Mouse (Mus musculus) urinary bladder, postnatal 36 days (tissue): ENCODE results near the gene Dpp9.
"Not testable (repeated sequence)": the region's sequence is repeated elsewhere in the genome, so short reads cannot be mapped to it uniquely, and the experiment has no call there.

Experiments
- DNase-seq, 2 experiments: peaks; one replicate each; pipeline ENCODE4 v3.0.0; 2022; ENCODE audit warnings: low spot score in 2 of 2, mixed read lengths in 1 of 2

The Dpp9 gene

GRCm38 (mm10) chr17:56218377-56219191, at the start of gene Dpp9:
TSS of gene Dpp9 (minus strand) at chr17:56218905.
- DNase-seq: peak; percentile 73 to 90

- DNase-seq: no peak
Measured at GRCm38 (mm10) chr17:56266271-56266670, 47.6 kb upstream of the Dpp9 start.

- DNase-seq: no peak
Measured at GRCm38 (mm10) chr17:56265869-56266268, 47.2 kb upstream of the Dpp9 start.

GRCm38 (mm10) chr17:56265011-56265410, 46.3 kb upstream of the Dpp9 start:
- DNase-seq: no peak

GRCm38 (mm10) chr17:56264020-56264419, 45.3 kb upstream of the Dpp9 start:
- peak; percentile 52 to 71 for DNase-seq

- no peak for DNase-seq
Measured at GRCm38 (mm10) chr17:56262645-56263094, 44.0 kb upstream of the Dpp9 start.

- no peak for DNase-seq
Measured at GRCm38 (mm10) chr17:56261166-56261565, 42.5 kb upstream of the Dpp9 start.

DNA sequence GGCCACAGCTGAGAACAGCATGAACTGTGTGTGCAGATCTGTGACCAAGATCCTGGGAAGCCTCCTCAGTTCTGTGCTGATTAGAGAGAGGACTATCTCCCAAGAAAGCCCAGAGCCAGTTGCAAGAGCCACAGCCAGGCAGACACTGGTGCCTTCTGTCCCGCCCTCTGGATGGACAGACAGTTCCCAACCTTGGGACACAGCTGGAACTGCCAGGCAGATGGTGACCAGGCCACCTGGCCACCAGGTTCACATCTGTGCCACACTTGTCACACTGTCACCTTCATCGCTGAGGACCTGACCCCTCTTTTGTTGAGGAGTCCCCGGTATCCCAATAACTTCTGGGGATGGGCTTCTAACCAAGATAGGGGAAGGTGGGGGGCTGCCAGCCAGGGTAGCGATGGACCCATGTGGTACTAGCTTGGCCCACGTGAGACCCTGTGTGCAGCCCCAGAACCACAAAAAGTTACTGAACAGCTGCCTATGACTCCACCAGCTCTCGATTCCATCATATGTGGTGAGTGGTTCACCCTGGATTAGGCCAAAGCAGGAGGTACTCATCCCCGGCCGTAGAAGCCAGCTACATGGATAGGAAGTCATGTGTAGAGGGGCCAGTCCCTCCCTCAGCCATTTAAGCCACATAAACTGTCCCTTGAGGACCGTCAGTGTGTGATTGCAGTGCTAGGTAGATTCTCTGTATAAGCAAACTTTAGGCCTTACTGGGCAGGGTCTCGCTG, 40.8 kb upstream of the Dpp9 start:
- DNase-seq: no peak

DNA sequence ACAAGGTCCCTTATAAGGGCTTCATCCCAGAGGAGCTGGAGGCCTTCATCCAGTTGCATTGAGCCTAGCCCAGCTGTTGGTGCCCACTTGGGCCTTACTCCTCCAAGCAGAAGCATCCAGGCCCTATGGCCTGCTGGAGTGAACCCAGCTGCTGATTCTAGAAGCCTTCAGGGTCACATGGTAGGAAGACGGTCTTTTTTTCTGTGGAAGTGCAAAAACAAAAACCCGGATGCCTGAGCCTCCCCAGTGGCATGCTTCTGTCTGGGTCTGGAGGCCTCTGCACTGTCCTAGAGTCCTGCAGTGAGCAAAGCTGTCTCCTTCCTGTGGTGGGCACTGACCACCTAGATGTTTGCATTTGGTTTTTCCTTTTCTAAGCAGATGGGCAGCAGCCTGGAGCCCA, 40.1 kb upstream of the Dpp9 start:
- DNase-seq: not testable (repeated sequence)

DNA sequence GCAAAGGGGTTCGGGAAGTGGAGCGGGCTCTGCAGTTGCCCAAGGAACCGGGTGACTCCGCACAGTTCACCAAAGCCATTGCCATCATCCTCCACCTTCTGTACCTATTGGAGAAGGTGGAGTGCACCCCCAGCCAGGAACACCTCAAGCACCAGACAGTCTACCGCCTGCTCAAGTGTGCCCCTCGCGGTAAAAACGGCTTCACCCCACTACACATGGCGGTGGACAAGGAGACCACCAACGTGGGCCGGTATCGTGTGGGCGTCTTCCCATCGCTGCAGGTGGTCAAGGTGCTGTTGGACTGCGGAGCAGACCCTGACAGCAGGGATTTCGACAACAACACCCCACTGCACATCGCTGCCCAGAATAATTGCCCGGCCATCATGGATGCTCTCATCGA, 39.6 kb upstream of the Dpp9 start:
- not testable (repeated sequence) for DNase-seq

DNA sequence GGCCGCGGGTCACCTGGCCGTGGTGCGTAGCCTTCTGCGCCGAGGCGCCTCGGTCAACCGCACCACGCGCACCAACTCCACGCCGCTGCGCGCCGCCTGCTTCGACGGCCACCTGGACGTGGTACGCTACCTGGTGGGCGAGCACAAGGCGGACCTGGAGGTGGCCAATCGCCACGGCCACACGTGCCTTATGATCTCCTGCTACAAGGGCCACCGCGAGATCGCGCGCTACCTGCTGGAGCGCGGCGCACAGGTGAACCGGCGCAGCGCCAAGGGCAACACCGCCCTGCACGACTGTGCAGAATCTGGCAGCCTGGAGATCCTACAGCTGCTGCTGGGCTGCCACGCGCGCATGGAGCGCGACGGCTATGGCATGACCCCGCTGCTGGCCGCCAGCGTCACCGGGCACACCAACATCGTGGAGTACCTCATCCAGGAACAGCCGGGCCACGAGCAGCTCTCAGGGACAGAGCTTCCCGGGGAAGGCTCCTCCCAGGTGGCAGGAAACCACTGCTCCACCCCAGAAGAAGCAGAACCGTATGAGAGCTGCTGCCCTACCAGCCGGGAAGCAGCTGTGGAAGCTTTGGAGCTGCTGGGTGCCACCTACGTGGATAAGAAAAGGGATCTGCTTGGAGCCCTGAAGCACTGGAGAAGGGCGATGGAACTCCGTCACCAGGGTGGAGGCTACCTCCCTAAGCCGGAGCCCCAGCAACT, 38.6 kb upstream of the Dpp9 start:
- DNase-seq: no peak

DNA sequence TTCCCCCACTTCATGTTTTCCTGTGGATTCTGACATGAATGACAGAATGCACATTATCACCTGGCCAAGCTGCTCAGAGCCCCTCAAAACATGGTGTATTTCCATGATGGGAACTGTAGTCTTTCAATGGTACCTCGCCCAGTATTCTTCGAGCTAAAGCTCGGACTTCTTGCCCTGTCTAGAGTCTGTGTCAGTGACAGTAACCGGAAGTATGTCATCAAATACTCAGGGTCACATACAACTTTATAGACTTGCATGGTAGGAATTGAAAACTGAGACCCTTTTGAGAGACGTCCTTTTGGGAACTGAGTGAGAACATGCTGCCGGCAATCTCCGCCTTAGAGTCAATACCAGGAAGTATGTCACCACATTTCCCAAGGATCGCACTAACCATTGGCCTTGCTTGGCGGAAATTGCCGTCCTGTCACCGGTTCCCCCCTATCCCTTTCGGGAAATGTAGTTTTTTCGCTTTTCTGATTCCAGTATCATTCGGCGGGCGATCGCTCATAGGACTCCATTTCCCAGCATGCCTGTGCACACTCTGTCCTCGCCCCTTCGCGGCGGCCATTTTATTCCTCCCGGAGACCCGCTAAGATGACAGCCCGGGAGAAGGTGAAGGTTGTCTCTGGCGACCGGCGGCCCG, 37.7 kb upstream of the Dpp9 start, which contains the start of gene Fem1a:
Gene Fem1a (plus strand): TSS at position 572 of the 643 bp plus-strand sequence.
- peak; percentile 82 to 92 for DNase-seq

GRCm38 (mm10) chr17:56255863-56256238, 37.1 kb upstream of the Dpp9 start:
- DNase-seq: peak; percentile 92 to 98

GRCm38 (mm10) chr17:56255429-56255828, 36.7 kb upstream of the Dpp9 start:
- DNase-seq: no peak

DNA sequence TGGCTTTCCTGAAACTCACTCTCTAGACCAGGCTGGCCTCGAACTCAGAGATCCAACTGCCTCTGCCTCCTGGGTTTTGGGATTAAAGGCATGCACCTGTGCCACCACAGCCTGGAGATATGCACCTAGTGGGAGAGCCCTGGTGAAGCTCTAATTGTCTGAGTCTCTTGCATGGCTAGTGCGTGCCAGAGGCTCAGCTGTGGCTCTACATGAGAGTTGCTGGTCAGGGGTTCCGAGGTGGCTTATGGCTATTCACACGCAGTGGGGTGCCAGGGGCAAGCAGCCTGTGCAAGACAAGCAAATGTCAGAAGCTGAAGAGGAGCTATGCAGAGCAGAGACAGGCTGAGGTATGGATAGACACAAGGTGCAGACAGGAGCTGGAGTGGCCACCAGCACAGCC, 36.0 kb upstream of the Dpp9 start:
- DNase-seq: no peak

DNA sequence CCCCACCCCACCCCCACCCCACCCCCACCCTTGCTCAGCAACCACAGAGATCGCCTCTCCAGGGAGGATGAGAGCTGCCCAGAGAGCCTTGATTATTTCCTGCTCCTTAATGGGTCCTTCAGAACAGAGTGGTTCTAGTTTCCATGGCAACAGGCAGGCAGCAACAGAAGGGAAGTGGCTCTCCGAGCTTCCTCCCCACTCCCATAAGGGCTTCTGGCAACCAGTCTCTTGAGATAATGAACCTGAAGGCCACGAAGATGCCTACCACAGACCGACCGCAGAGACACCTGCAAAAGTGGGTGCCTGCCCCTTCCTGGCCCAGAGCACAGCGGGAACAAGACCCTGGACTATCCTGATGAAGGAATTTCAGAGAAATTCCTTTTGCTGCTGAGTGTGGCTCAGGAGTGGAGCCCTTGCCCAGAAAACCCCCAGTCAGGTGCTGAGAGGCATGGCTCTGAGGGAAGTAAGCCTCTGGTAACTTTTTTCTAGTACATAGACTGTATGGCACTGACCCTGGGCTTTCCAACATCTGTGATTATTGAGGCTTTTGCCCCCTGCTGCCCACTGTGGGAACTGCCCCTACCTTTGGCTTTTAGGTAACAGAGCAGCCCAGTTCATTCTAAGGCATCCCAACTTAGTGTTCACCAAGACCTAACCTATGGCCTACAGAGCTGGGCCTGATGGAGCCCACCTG, 32.6 kb upstream of the Dpp9 start:
- DNase-seq: peak; percentile 46 to 61

DNA sequence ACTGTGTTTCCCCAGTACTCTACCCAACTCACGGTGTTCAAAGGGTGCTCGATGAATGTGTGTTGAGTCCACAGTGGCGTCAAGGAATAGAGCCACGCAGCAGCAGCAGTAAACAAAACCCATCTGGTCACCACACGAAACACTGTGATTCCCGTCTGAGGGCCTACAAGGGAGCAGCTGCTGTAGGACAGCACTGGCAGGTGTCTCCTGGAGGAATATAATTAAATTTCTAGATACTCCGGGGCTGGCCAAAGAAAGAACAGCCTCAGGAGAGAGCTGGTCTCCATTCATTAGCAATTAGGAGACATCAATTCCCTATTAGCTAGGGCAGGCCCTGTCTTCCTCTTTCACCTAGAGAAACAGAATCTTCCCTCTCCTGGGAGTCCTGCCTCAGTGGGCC, 26.9 kb upstream of the Dpp9 start:
- no peak for DNase-seq

GRCm38 (mm10) chr17:56241541-56242401, 23.1 kb upstream of the Dpp9 start:
- DNase-seq: peak; percentile 78 to 85

GRCm38 (mm10) chr17:56233818-56234469, 15.2 kb upstream of the Dpp9 start:
- DNase-seq: no peak

GRCm38 (mm10) chr17:56233389-56233788, 14.7 kb upstream of the Dpp9 start:
- no peak for DNase-seq
